Mouse (Mus musculus) forebrain, embryonic 11.5 days (tissue): ENCODE data around the gene Mrps10. TPM values are rescaled to one million over a fixed set of nuclear protein-coding genes. Genes with fewer than 3 reads are reported as not detected.
A peak's percentile ranks its signal among the peaks of the same experiment; 100 is the strongest.
"Not testable (repeated sequence)": the region's sequence is repeated elsewhere in the genome, so short reads cannot be mapped to it uniquely, and the experiment has no call there.

Source experiments
- ATAC-seq: fragments of 200-750 bp; cut with Nextera tagmentation; replicated peaks from 2 replicates; pipeline ENCODE4 v1.8.0; 2017; ENCODE audit warnings: moderate TSS enrichment; ENCODE audit not compliant: low FRiP score
- DNase-seq: peaks from one replicate; pipeline ENCODE4 v3.0.0-alpha.2; 2017; ENCODE audit warnings: low spot score
- H3K27ac ChIP-seq: fragments of 300-500 bp; sonication (generic); 2 replicates; pipeline ENCODE4 v1.5.1; 2014; ENCODE audit warnings: low read depth, low read length
- H3K27me3 ChIP-seq: fragments of 300-500 bp; sonication (generic); 2 replicates; pipeline ENCODE4 v1.6.1; 2014; ENCODE audit warnings: mild to moderate bottlenecking, low read length, mixed read lengths; ENCODE audit not compliant: control insufficient read depth, insufficient read depth
- H3K36me3 ChIP-seq: fragments of 300-500 bp; sonication (generic); 2 replicates; pipeline ENCODE4 v1.6.1; 2014; ENCODE audit warnings: mild to moderate bottlenecking, low read length, moderate library complexity, mixed read lengths; ENCODE audit not compliant: control insufficient read depth, insufficient read depth
- H3K4me1 ChIP-seq: fragments of 300-500 bp; sonication (generic); replicated peaks from 2 replicates; pipeline ENCODE4 v1.6.1; 2014; ENCODE audit warnings: low read length, mixed read lengths; ENCODE audit not compliant: control insufficient read depth, insufficient read depth
- H3K4me2 ChIP-seq: fragments of 300-500 bp; sonication (generic); 2 replicates; pipeline ENCODE4 v1.6.1; 2014; ENCODE audit warnings: low read depth, mild to moderate bottlenecking, low read length, moderate library complexity, mixed read lengths; ENCODE audit not compliant: severe bottlenecking
- H3K4me3 ChIP-seq: fragments of 300-500 bp; sonication (generic); 2 replicates; pipeline ENCODE4 v1.5.1; 2014; ENCODE audit warnings: low read depth, low read length
- H3K9ac ChIP-seq: fragments of 300-500 bp; sonication (generic); 2 replicates; pipeline ENCODE4 v1.6.1; 2014; ENCODE audit warnings: low read length
- H3K9me3 ChIP-seq: fragments of 300-500 bp; sonication (generic); 2 replicates; pipeline ENCODE4 v1.6.1; 2016; ENCODE audit warnings: low read length, mixed read lengths; ENCODE audit not compliant: control insufficient read depth
- WGBS: fragments of 180-500 bp; shearing (Covaris S2); extraction: QIAGEN DNeasy Blood & Tissue Kit; methylation state at CpG from one replicate; pipeline ENCODE4 v1.1.7; 2014; 5-methylcytosine and 5-hydroxymethylcytosine counted together
- polyA plus RNA-seq: library from polyadenylated mRNA; unstranded; fragments of >200 nt; fragmentation: Nextera tagmentation; extraction: Ambion mirVana; gene quantifications from 2 replicates; pipeline ENCODE4 v1.2.1, GENCODE M21; 2014

Mrps10 gene
- polyA plus RNA-seq, 1 experiment from 2014 or later: 67.2 TPM

- ATAC-seq (no peak), DNase-seq (no peak)
- Histone ChIP-seq H3K9ac (no peak overlapping the region), H3K4me3 (no peak overlapping the region), H3K4me2 (no peak overlapping the region), H3K4me1 (no peaks in the 10 kb centered on the region), H3K36me3 (no peaks in the 10 kb centered on the region), H3K9me3 (no peaks in the 10 kb centered on the region), H3K27me3 (no peaks in the 10 kb centered on the region), H3K27ac (no peak overlapping the region)
- 76% methylated on average over 3 of the region's 3 CpGs for WGBS
Observed at GRCm38 (mm10) chr17:47421566-47421965, 52.9 kb downstream of the Mrps10 start.

DNA sequence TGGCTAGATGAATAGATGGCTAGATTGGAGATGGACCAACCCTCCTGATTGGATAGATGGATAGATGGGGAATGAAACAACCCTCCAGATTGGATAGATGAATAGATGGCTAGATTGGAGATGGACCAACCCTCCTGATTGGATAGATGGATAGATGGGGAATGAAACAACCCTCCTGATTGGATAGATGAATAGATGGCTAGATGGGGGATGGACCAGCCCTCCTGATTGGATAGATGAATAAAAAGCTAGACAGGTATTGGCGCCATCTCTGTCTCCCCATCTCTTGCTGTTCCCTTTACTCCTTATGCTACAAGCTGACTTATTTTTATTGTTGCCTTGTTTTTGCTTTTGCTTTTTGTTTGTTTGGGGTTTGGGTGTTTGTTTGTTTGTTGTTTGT is 53.9 kb downstream of the Mrps10 start:
- not testable (repeated sequence) for H3K4me3 ChIP-seq, H3K27ac ChIP-seq, H3K4me2 ChIP-seq, H3K27me3 ChIP-seq, H3K36me3 ChIP-seq, H3K4me1 ChIP-seq, DNase-seq, H3K9me3 ChIP-seq, ATAC-seq, H3K9ac ChIP-seq
- 96% methylated on average over 1 of the region's 1 CpGs for WGBS

DNA sequence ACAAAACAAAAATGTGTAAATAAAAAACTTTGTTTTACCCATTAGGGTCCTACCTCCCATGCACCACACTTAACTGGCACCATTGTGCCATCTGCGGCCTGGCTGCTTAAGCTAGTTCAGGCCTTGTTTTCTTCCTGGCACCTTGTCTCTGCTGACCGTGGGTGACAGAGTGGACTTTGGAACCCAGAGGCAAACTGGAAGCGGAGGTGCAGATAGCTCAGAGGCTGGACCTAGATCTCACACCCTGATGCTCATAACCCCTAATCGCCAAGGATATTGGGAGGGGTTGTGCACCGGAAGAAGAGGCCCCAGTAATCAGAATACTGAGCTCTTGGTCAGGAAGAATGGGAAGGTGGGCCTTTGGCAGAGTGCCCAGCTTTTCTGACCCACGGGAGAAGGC is 55.5 kb downstream of the Mrps10 start:
- H3K4me3 ChIP-seq: no peak overlapping the region
- no peak overlapping the region for H3K27ac ChIP-seq
- no peaks in the 10 kb centered on the region for H3K27me3 ChIP-seq
- no peaks in the 10 kb centered on the region; the same call in 1 of the 2 replicates for H3K4me1 ChIP-seq
- H3K9ac ChIP-seq: no peak overlapping the region
- H3K9me3 ChIP-seq: no peaks in the 10 kb centered on the region
- DNase-seq (no peak), ATAC-seq (no peak)
- H3K4me2 ChIP-seq: no peak overlapping the region
- no peaks in the 10 kb centered on the region for H3K36me3 ChIP-seq
- 87% methylated on average over 6 of the region's 6 CpGs for WGBS

DNA sequence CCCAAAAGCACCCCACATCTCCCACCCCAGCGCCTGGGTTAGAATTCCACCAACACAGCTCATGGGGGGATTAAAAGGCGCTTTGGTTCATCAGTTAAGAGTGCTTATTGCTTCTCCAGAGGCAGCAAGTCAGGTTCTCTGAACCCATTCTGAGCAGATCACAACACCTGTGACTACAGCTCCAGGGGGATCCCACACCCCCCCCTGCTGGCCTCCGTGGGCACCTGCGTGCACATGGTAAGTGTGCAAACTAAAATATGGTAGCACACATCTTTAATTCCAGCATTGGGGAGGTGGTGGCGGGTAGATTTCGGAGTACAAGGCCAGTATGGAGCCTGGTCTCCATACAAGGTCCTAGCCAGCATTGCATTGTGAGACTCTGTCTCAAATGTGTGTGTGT is 58.6 kb downstream of the Mrps10 start:
- WGBS: 71% methylated on average over 6 of the region's 6 CpGs
- no peak overlapping the region for H3K4me3 ChIP-seq
- DNase-seq (no peak), ATAC-seq (no peak)
- H3K4me2 ChIP-seq: no peak overlapping the region
- H3K9me3 ChIP-seq: no peaks in the 10 kb centered on the region
- H3K4me1 ChIP-seq: no peaks in the 10 kb centered on the region; the same call in 1 of the 2 replicates
- H3K27me3 ChIP-seq: no peaks in the 10 kb centered on the region; the same call in 1 of the 2 replicates
- no peaks in the 10 kb centered on the region for H3K36me3 ChIP-seq
- H3K9ac ChIP-seq: no peak overlapping the region
- H3K27ac ChIP-seq: no peak overlapping the region

- no peak overlapping the region for H3K27ac ChIP-seq
- H3K4me2 ChIP-seq: no peak overlapping the region
- no peak overlapping the region for H3K9ac ChIP-seq
- DNase-seq: peak; percentile 73
- H3K36me3 ChIP-seq: no peaks in the 10 kb centered on the region
- H3K4me1 ChIP-seq: no peaks in the 10 kb centered on the region; the same call in 1 of the 2 replicates
- H3K4me3 ChIP-seq: no peak overlapping the region
- H3K27me3 ChIP-seq: no peaks in the 10 kb centered on the region; the same call in 1 of the 2 replicates
- no peaks in the 10 kb centered on the region for H3K9me3 ChIP-seq
- 6% methylated on average over 8 of the region's 8 CpGs for WGBS
- peak; percentile 64 for ATAC-seq
Observed at GRCm38 (mm10) chr17:47428831-47429304, 60.2 kb downstream of the Mrps10 start.

DNA sequence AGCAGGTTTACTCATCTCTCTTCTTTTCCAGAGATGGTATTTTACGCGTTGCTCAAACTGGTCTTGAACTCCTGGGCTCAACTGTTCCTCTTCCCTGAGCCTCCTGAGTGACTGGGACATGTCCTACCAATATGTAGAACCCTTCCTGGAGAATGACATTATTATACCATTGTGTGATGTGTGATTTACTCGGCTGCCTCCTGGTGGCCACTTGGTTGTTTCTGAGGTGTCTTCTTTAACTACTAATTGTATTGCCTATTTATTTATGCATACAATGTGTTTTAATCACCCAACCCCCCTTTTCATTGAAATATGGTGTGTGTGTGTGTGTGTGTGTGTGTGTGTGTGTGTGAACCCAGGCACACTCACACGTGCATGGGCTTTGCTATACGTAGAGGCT is 62.1 kb downstream of the Mrps10 start:
- H3K4me2 ChIP-seq: no peak overlapping the region
- DNase-seq (no peak), ATAC-seq (no peak)
- no peaks in the 10 kb centered on the region for H3K36me3 ChIP-seq
- H3K9ac ChIP-seq: no peak overlapping the region
- H3K4me1 ChIP-seq: no peaks in the 10 kb centered on the region; the same call in 1 of the 2 replicates
- no peak overlapping the region for H3K4me3 ChIP-seq
- H3K9me3 ChIP-seq: no peaks in the 10 kb centered on the region
- H3K27ac ChIP-seq: no peak overlapping the region
- 79% methylated on average over 5 of the region's 5 CpGs for WGBS
- H3K27me3 ChIP-seq: no peaks in the 10 kb centered on the region; the same call in 1 of the 2 replicates

Other genes with a start within 250 kb of the Mrps10 start
- 0.48 and 0.75 TPM in 2 replicates for gene Guca1b, start 16.5 kb downstream of the Mrps10 start, polyA plus RNA-seq
- 0.75 and 1.3 TPM in 2 replicates for gene Guca1a, start 31.7 kb downstream of the Mrps10 start, polyA plus RNA-seq
- 0.27 and 0.31 TPM in 2 replicates for gene AI661453, start 67.7 kb downstream of the Mrps10 start, polyA plus RNA-seq
- 0.40 TPM in 1 of 2 replicates, not detected in the other for gene 1700001C19Rik, start 68.5 kb downstream of the Mrps10 start, polyA plus RNA-seq
- 29.6 and 32.2 TPM in 2 replicates for gene Taf8, start 133.4 kb downstream of the Mrps10 start, polyA plus RNA-seq
- 253 and 286 TPM in 2 replicates for gene Ccnd3, start 136.2 kb downstream of the Mrps10 start, polyA plus RNA-seq
- 34.6 and 37.3 TPM in 2 replicates for gene Bysl, start 242.6 kb downstream of the Mrps10 start, polyA plus RNA-seq
- 44.5 and 45.5 TPM in 2 replicates for gene Med20, start 242.7 kb downstream of the Mrps10 start, polyA plus RNA-seq
- gene Gm20517, start 242.7 kb downstream of the Mrps10 start, polyA plus RNA-seq: 2.4 and 3.6 TPM in 2 replicates